Mouse (Mus musculus) hematopoietic stem cell, adult 5-6 weeks (primary cell): Measurements from ENCODE around the gene Gramd4. TPM values are rescaled to one million over a fixed set of nuclear protein-coding genes. Genes with fewer than 3 reads are reported as not detected.
"Not testable (repeated sequence)": the region's sequence is repeated elsewhere in the genome, so short reads cannot be mapped to it uniquely, and the experiment has no call there.

Experiments used
- ATAC-seq, 2 experiments: fragments of 125-278 bp in 1 of 2; replicated peaks in 1 of 2; 2 replicates each; pipeline ENCODE4 v1.8.0; 2016 to 2017; ENCODE audit warnings: inconsistent platforms in 2 of 2, mild to moderate bottlenecking in 2 of 2, moderate number of reproducible peaks in 2 of 2, low read depth in 1 of 2, moderate TSS enrichment in 1 of 2; ENCODE audit not compliant: low FRiP score in 2 of 2, poor library complexity in 2 of 2, severe bottlenecking in 2 of 2, insufficient read depth in 1 of 2, low TSS enrichment in 1 of 2
- total RNA-seq: library from RNA; stranded (forward); fragments of 172-1452, 232-1000 nt; gene quantifications from 2 replicates; pipeline ENCODE4 v1.2.3, GENCODE M21; 2017

Gene Gramd4
- total RNA-seq, 1 experiment from 2014 or later: 66.4 TPM

- ATAC-seq: peak; percentile 70 to 76
Measured at GRCm38 (mm10) chr15:86038802-86039201, 18.7 kb upstream of the Gramd4 start.

GRCm38 (mm10) chr15:86041421-86041820 is 16.1 kb upstream of the Gramd4 start:
- ATAC-seq: no peak

DNA sequence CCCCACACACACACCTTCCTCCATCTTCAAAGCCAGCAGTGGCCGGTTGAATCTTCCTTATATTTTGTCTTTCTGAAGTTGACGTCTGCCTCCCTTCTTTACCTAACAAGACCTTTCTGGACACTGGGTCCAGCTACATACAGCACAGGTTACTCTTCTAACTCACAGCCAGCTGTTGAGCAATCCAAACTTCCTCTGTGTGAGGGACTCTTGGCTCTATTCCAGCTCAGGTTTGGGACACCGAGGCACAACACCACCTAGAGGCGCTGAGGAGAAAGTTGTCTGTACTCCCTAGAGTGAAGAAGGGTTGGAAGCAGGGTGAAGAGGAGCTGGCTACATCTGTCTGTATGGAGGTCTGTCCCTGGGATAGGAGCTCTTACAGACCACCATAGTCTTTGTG is 15.1 kb upstream of the Gramd4 start:
- ATAC-seq: peak; percentile 43 to 62; a peak in 3 of 4 replicates

GRCm38 (mm10) chr15:86049510-86049909 is 8.0 kb upstream of the Gramd4 start:
- ATAC-seq: no peak

DNA sequence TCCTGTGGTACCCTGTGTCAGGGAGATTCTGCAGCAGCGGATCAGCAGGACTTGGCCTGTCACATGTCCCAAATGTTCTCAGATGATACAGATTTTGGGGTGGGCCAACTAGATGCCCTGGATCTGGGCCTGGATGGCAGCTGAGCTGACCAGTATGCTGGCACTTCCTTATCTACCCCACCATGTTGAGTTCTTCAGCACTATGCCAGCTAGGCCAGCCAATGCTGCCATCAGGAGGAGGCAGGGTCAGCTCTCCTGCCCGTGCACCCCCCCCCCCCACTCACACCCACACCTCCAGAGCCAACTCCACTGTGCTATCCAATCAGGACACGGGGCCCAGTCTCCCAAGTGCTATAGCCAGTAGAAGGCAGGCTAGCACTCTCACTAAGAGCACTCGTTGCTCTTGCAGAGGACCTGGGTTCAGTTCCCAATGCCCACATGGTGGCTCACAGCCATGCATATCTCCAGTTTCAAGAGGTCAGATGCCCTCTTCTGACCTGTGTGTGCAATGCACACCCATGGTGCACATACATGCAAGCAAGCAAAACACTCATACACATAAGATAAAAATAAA is 7.2 kb upstream of the Gramd4 start:
- no peak; a peak in 1 of 4 replicates for ATAC-seq

DNA sequence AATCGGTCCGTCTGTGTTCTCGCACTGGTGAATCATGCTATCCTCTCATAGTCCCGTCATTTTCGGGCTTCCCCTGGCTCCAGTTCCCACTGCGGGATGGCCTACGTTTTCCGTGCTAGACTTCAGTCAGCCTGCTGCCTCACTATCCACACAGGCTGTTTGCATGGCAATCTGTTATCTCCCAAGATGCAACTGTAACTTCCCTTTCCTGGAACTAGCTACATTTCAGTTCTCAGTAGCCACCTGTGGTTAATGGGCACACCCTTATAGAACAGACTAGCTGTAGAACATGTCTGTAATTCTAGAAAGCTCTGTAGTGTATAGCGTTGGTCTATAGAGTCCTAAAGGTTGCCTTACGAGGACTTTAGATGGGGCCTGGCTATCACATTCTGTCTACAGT is 6.3 kb upstream of the Gramd4 start:
- peak; percentile 70 to 73 for ATAC-seq

- no peak for ATAC-seq
Measured at GRCm38 (mm10) chr15:86051878-86052478, 5.5 kb upstream of the Gramd4 start.

DNA sequence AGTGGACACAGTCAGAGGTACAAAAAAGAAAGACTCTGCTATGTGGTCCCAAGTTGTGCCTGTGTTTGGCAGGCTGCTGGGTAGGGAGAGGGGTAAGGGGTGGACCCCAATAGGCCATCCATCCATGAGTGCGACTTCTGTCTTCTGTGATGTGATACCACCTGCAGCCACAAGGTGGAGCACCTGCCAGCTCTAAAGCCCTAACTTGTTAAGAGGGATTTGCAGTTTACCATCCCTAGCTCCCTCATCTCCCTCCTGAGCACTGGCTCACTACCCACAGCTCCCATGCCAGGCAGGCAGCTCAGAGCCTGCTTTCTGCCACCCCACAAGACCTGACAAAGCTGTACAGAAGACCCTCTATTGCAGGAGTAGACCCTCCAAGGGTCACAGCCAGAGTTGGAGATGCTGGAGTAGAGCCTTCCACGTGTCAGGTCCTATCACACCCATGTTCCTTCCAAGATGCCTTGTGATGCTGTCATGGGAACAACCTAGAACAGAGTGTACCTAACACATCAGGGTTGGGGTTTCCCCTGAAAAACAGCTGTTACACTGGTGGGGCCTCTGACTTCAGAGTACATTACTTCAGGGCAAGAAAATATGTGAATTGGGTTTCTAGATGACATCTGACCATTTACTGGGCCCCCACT is 3.5 kb upstream of the Gramd4 start:
- ATAC-seq: peak; percentile 39 to 57; a peak in 3 of 4 replicates

DNA sequence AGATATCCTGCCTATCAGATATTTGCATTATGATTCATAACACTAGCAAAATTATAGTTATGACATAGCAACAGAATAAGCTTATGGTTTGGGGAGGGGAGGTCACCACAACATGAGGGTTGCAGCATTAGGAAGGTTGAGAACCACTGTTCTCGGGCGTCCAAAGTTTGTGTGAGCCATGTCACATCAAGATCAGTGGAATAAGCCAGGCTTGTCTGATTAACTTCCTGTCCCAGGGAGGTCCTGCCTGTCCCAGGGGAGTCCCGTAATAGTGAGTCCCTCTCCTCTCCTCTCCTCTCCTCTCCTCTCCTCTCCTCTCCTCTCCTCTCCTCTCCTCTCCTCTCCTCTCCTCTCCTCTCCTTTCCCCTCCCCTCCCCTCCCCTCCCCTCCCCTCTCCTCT is 2.6 kb upstream of the Gramd4 start:
- ATAC-seq: not testable (repeated sequence)

DNA sequence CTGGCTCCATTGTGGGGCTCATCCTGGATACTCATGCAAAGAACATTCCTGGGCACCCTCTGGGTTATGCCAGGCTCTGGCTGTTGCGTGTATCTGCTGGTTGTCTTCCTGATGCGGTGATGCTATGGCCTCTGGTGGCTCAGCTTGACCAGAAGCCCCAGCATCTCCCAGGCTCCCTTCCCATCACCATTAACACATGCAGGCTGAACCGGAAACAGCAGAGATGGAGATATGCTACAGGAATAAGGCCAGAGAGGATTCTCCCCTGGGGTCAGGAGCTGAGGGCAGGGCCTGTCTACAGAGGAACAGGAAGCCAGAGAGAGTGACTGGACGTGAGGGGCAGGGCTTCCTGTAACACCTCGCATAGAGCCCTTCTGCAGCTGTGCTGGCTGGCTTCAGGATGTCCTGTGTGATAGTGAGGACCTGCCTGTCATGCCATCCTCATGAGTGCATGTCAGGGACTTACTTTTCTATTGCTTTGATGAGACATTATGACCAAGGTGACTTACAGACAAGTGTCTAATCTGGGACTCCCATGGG is 1.2 kb upstream of the Gramd4 start:
- ATAC-seq: no peak

GRCm38 (mm10) chr15:86057908-86058307 is 413 bp downstream of the Gramd4 start:
- no peak for ATAC-seq

GRCm38 (mm10) chr15:86058394-86058915 is 960 bp downstream of the Gramd4 start:
- ATAC-seq: 0 out of 4 replicates have a peak, but pooled peaks of 1 of the 2 experiments have one; percentile 9

DNA sequence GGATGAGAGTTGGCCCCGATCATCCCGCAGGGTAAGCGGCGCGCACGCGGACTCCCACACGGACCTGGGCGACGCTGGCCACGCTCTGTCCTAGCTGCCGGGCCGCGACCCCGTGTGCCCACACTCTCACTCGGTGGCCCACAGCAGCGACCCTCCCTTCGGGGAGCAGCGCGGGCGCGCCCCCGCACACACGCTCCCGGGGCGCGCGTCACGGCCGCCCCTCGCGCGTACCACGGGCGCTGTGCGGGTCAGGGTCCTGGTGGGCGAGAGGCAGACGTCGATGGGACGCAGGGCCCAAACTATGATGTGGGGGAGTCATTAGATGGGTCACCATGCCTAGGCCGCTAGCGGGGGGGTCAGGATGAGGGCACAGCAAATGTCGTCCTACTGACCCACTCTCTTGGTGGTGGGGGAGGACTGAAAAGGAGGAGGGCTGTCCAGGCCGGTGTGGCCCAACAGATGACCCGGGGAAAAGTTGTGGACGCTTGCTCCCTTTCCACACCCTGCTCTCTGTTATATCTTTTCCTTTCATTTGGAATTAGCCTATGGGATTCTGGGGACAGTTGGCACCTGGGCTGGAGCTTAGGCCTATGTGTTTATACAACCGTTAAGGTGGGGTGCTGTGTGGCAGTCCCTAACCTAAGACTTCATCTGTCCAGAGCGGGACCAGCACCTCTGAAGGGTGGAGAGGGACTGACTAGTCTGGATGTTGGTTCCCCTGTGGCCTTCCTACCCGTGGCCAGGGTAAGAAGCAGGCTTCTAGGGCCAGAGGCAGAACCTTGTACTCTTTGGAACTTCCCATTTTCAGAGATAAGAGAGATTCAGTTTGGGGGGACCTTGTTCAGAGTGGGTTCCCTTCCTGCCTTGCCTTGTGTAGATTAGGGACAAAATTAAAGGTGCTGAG is 1.7 kb downstream of the Gramd4 start:
- ATAC-seq: peak; percentile 34 to 55; a peak in 3 of 4 replicates

- no peak for ATAC-seq
Measured at GRCm38 (mm10) chr15:86059835-86060380, 2.4 kb downstream of the Gramd4 start.

GRCm38 (mm10) chr15:86060581-86060980 is 3.1 kb downstream of the Gramd4 start:
- no peak for ATAC-seq

GRCm38 (mm10) chr15:86061221-86061620 is 3.7 kb downstream of the Gramd4 start:
- ATAC-seq: no peak

- no peak for ATAC-seq
Measured at GRCm38 (mm10) chr15:86061848-86062481, 4.5 kb downstream of the Gramd4 start.
